Mouse (Mus musculus): ENCODE data around the gene Mb. TPM values are rescaled to one million over a fixed set of nuclear protein-coding genes. Genes with fewer than 3 reads are reported as not detected.

Gene Mb
- polyA plus RNA-seq, 2 experiments from 2014 or later, result not detected

DNA sequence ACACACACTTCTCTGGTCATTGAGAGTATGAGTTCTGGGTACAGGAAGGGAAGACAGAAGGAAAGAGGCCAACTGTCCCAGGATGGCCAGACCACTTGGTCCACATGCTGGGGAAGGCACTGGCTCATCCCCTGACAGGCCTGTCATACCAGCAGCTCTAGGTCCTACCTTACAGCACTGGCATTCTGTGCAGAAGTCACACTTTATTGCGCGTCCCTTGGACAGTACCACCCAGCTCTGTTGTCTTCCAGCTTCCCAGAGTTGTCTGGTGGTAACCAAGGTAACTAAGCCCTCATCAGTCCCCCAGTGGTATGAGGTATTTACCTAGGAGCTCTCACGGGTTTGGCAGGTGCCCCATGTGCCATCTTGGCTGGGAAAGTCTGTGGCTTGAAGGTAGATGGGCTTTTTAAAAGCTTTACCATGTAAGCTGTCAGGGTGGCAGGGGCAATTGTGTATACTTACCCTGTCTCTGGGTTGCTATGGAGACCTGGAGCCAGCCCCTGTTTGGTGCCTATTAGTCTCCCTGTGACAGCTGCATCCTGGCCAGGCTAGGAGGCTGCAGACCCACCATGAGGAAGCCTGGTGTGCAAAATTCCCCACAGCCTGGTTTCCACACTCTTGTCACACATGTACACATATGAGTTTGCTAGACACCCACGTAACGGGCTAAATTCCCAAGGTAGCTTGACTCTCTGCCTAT is 24.4 kb downstream of the Mb start:
- ATAC-seq, result no peak

DNA sequence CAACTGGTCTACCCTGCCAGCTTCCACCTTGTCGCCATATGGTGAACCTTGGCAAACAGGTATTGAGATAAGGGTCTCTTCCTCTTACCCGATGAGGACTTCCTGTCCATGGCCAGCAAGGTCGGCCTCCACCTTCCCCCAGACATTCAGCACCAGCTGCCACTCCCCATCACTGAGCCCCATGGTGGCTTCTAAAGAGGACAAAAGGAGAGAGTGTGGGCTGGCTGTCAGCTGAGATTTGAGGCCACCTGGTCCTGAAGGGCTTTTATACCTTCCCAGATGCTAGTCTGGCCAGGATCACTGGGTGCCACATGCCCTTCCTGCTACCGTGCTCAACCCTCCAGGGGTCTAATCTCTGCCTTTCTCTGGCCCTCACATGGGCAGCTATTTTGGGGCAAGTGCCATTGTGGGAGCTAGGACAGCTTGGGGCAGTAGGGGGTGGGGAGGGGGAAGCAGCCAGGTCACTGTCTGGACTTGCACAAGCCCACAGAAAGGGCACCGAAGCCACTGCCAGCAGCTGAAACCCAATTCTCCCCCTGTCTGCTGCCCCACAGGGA is 28.0 kb downstream of the Mb start:
- ATAC-seq, result no peak

DNA sequence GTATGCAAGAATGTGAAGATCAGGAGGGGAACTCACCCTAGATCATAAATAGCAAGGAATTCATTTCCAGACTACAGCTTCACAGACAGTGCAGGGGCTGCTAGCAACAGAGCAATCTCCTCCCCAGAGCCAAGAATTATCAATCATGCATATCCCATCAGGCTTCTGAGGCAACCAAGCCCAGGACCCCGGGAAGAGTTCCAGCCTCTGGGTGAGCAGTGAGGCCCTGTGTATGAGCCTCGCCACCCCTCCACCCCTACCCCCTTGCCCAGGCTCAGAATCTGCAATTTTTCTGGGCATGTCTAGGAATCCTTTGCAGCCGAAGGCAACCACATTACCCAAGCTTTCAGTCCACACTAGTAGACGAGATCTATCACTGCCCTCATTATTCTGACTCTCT is 28.6 kb downstream of the Mb start:
- ATAC-seq, result no peak

DNA sequence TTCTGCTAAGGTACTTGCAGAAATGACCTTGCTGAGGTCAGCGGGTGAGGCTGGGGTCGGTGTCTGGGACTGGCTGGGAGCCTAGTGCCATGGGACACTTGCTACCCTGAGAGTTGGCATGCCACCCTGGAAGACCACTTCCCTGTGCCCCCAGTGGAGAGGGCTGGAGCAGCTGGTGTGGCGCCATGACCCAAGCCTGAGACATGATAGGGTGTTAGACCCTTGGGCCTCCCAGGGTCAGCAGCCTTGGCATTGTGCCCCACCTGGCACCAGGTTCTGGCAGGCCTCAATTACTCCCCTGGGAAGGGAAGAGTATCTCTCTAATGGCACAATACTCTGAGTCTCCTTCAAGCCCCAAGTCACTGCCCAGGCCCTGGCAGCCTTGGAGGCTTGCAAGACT is 29.4 kb downstream of the Mb start:
- ATAC-seq, result no peak

DNA sequence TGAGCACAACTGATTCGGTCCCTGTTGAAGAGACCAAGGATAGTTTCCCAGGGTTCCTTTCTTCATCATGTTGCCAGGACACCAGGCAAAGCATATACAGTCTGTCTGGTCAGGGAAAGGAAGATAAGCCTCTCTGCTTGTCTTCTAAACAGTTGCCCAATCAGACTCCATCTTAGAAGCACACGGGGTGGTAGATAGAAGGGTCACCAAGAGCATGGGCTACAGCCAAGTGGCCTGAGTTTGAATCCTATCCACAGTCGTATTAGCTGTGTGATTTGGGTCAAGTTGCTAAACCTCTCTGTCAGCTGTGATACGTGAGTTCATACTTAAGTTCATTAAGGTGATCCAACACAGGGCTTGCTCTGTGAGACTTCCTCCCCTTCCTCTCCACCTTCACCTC is 30.3 kb downstream of the Mb start:
- ATAC-seq, result no peak

DNA sequence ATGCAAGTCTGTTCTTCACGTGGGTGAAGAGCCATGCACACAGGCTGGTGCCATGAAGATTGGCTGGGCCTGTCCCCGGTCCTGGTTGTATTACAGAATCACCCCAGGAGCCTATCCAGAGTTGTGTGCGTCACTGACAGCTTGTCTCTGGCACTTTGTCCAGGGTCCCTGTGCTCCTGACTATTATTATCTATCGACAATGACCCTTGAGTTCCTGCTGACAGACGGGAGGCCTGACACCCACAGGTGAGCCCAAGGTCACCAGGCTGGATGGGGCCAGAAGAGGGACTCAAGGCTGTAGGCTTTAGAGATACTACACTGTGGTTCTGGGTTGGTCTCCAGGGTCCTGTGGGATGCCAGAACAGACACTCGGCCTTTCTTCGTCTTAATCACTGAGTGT is 30.9 kb downstream of the Mb start:
- ATAC-seq, result no peak

DNA sequence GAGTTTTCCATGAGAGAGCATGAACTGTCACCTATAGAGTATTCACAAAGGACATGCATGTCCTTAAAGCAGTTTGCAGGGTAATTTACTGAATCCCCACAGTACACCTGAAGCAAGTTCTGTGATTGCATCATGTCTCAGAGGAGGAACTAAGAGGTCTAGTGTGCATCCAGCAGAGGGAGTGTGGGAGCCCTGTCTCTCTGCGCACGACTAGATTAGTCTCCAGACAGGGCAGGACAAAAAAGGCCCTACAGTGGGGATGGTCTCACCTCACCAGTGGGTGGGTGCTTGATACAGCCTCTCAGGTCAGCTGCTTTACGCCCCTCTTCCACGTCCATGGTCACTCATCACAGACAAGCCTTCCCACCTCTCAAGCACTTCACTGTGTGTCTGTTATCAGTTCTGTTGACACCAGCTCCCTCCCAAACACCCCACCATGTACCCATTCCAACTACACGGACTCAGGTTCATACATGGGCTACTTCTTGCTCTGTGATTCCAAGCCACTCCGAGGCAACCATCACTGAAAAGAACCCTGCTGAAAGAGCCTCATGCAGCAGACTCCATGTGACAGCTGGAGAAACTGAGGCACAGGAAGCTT is 31.6 kb downstream of the Mb start:
- no peak for ATAC-seq

DNA sequence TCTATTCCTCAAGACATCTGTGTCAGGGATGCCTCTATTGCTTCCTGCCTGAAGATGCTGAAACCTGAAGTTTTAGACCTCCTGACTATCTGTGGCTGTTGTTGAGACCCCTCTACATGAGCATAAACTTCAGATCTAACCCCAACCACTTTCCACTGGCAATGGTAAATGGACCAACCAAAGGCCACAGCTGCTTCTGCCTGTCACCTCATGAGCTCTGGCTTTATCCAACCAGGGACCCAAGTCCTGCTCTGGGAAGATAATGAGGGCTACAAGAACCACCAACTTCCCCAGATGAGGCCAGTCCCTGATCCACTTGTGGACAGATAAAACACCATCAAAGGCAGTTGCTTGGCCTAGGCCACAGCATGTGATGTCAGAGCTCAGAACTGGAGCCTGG is 32.6 kb downstream of the Mb start:
- ATAC-seq, result no peak

DNA sequence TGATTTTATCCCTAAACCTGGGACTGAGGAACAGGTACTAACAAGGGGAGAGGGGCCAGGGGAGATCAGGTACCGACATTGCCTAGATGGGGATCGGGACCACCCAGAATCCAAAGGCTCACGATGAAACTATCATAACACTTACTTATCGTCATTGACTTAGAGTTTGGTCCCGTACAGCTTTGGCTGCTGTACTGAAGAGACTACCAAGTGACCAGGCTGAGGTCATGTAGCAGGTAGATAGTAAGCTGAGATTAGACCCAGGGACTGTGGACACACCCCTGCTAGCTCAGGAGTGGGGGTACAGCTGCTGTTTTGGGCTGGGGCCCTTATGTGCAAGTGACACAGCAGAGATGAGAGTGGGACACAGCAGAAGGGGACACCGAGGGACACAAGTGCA is 34.0 kb downstream of the Mb start:
- no peak for ATAC-seq

DNA sequence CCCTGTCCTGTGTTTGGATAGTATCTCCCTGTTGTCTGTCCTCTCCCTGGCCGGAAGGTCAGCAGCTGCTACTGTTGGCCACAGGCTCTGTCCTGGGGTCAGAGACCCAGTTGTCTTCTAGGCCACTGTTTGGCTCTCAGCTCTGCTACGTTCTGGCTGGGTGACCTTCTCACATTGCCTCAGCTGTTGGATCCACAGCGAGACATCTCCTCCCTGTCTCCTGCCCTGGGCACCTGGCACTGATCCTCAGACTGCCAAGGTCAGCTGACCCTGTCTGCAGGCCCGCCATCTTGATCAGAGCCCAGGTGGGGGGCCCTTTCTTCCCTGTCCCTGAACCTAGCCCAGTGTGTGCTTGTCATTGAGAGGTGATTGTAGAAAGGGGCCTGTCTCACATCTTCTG is 35.5 kb downstream of the Mb start:
- ATAC-seq, result no peak

DNA sequence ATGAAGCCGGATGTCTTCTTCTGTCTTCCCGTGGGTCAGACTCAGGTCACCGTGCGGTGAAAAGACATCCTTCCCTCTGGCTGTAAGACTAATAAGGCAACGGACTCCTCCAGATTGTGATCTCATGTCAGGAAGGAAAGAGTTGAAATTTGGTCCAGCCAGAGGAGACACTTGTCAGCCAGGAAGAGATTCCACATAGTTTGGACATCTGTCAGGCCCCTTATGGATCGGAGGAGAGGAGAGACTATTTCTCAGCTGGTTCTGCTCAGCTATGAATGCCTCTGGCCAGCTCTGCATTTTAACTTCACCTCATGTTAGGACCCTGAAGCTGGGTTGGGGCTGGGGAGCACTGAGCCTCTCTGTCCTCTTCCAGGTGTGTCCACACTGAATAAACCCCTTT is 36.0 kb downstream of the Mb start:
- no peak for ATAC-seq

DNA sequence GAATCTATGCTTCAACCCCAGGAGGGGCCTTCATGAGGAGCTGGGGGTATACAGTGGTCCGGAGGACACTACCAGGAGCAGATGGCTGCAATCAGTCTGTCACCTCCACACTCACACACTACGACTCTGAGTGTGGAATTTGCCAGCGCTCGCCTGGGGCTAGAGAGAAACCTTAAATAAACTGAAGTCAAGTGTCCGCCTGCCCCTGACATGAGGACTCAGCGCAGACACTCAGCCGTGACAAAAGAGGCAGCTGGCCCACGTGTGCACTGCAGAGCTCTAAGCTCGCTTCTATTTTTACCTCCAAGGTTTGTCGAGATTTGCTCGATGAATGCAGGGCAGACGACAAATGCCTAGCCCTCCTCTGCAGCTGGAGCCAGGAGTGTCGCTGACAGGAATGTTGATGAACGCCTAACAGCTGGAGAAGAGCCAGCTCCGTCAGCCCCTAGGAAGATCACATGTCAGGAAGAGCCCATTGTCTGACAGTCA is 36.7 kb downstream of the Mb start:
- no peak for ATAC-seq

DNA sequence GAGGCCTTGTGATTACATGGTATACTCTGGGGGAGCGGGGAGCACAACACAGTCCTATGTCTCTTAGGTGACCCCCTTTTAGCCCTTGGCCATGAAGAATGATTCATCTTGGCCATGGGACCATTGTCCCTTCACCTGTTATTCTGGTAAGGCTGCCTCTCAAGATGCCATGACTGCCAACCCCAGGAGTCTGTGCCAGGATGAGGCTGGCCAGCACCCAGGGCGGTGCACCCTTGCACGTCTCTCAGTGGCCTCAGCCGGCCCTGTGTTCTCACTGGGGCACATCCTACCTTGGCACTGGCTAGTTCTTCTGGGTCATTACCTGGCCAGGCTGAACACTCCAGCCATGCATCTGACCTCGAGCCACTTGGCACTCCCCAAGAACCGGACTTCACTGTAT is 41.6 kb downstream of the Mb start:
- no peak for ATAC-seq

DNA sequence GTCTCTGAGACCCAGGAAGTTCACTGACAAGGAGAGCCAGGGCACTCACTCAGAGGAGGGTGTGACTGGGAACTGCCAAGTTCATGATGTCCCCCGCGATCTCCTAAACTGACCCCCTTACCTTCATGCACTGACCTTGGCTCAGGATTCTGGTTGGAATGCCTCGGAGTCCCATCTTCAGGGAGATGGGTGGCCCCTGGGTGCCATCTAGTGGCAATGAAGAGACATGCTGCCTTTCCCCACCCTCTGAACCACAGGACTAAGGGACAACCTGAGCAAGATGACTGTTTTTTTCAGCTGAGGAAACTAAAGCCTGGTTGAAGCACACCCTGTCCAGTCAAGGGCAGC is 46.6 kb downstream of the Mb start:
- ATAC-seq, result no peak

DNA sequence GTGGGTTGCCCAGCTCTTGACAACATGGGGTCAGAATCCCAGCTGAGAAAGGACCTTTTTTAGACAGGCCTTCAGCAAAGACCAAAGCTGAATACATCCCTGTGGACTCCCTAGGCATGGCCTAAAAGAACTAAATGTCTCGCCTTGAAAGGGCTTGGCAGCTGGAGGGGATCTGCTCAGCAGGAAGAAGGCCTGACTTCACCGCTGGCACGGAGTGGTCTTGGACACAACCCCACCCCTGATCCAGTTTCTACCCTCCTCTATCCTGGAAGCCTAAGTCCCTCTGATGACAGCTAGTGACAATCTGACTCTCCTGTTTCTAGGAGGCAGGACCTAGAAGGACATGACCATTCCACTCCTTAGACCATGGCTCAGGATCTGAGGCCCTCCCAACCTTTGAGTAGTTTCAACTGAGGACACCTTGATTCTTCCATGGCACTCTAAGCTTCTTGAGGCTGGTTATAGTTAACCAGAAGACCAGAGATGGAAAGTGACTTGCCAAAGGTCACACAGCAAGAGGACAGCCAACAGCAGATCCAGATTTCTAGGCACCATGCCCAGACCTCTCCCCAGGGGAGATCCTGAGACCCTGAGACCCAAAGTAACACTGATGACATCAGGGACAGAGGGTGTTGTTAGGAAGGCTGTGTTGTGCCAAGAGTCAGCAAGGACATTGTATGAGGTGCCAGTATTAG is 47.1 kb downstream of the Mb start:
- ATAC-seq, result no peak

DNA sequence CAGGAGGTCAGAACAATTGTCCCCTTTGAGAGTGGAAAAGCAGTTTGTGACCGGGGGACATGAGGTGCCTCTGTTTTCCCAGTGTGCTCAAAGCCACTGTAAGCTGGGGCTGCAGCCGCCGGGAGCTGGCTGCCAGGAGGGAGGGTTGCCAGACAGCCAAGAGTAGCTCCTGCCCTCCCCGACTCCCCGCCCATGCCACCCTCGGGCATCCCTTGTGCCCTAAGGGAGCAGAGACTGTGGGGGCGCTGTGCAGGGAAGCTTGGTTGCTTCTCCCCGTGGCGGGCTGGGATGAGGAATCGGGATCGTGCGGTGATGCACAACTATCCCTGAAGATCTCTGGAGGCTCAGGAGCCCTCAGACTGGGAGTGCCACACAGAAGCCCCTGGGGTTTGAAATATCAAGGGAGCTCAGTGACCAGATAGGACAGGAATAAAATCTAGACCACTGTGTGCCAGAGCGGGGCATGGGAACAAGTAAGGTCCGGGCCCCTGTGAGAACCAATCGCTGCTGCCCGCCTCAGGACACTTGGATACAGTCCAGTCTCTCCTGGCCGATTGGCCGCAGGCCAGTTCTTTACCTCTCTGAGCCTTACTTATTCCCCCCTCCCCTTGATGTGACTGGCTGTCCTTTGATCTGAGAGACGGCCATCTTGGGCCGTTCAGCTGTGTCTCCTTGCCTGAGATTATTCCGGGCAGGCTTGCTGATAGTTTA is 51.4 kb downstream of the Mb start:
- ATAC-seq, result no peak

DNA sequence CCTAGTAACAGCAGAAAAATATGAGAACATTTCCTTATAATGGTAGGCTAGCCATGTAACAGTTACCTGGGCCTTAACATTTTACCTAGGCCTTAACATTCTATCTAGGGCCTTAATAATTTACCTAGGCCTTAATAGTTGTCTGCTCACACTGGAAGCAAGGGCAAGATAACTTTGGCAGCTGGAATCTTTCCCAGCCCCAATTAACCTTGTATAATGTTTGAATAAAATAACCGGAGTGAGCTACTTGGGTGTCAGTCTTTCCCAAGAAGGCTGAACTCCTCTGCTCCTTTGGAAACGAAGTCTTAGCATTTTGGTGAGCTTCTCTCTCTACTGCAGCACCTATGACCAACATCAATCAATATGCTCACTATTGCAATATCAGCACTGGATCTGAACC is 52.4 kb downstream of the Mb start:
- no peak for ATAC-seq

DNA sequence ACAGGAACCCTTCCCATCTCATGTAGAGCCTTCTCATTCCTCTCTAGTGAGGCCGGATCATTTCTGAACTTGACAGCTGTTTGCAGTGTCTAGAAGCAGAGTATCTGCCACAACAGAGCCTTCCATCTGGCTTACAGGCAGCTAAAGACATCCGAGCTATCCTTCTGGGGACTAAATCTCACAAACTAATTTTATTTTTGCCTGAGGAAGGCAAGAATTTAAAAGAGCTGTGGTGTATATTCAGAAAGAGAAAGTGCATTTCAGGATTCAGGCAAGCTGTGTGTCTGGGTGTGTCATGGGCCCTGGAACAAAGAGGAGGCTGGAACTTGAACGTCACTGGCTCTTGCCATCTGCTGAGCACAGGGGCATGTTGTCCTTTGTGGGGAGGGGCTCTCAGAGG is 56.1 kb downstream of the Mb start:
- ATAC-seq, result no peak

DNA sequence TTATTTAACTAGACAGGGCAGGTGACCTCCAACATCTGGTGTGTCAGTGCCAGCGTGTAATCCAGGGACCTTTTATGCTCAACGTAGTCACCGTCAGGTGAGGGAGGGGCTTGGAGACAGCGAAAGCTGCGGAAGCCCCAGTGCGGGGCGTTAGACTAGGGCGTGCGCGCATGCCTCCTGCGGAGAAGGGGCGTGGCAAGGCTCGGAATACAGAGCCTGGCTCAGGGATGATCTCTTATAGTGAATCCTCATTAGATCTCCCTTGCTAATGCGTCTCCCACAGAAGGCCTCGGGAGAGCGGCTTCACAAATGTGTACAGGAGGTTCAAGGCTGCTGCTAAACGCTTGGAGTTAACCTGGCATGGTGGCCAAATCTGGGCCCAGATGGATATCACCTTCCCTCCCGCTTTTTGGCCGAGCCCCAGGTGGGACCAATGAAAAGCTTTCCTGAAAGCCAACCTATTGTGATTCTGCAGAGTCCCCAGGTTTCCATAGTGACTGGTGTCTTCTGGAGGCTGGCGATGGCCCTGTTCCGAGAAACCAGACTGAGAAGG is 62.9 kb downstream of the Mb start:
- ATAC-seq, result no peak

DNA sequence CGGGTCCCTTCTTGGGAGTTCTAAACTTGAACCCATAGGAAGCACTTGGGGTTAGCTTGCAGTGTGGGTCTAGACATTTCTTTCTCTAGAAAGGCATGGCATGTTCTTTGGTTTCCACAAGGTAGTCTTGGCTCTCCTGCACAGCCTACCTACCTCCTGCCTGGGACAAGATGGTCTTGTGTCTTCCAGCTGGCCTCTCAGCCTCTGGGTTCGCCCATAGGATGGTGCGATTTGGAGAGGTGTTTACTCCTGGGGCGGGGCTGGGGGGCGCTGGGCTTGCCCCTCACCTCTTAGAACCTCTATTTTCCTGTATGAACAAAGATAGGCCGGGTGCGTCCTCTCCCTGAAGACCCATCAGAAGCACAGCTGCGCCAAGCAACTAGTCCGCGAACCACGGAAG is 63.3 kb downstream of the Mb start:
- ATAC-seq, result no peak

DNA sequence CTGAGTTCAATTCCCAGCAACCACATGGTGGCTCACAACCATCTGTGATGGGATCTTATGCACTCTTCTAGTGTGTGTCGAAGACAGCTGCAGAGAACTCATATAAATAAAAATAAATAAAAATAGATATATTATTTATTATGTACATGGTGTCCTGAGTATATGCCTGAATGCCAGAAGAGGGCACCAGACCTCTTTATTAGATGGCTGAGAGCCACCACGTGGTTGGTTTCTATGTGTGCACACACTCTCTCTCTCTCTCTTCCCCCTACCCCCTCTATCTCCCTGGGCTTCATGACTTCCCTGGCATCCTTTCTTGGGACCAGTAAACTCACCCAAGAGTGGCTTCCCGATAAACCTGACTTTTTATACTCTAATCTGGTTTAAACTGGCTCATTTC is 67.7 kb downstream of the Mb start:
- ATAC-seq, result no peak

DNA sequence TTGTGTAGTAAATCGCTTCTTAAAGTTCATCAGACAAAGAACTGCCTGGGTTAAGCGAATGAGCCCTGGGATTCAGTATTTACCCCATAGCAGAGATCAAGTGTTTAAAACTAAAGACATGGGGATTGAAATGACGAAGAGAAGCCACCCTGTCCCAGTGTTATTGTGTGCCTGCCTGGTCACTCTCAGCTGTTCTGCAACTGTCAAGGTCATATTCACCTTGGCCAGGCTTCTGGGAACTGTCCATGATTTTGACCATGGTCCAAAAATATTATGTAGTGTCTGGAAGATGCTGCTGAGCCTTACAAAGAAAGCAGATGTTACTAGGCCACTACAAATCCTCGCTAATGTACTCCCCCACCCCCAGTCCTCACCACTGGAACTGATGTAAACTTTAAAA is 70.7 kb downstream of the Mb start:
- ATAC-seq, result no peak

DNA sequence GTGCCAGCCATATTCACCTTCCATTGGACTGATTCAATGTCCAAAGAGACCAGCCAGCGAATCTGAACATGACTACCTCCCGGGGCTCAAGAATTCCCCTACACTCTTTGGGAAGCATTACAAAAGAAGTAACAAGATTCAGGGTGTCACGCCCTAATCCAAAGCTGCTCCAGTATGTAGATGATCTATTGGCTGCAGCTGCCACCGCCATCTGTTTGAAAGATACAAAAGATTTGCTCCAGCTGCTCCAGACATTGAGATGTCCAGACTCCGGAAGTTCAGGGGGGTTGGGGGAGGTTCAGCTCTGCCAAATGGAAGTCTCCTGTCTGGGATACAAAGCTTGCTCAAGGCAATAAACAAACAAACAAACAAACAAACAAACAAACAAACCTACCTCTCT is 73.9 kb downstream of the Mb start:
- ATAC-seq, result no peak

Data from CD4-positive, CD25-positive, alpha-beta regulatory T cell, adult 4 months (primary cell).